Mouse (Mus musculus) forebrain, embryonic 12.5 days (tissue): ENCODE measurements around the gene Polr2h. TPM values are rescaled to one million over a fixed set of nuclear protein-coding genes. Genes with fewer than 3 reads are reported as not detected.
"Not testable (repeated sequence)": the region's sequence is repeated elsewhere in the genome, so short reads cannot be mapped to it uniquely, and the experiment has no call there.

Source experiments
- ATAC-seq: fragments of 200-750 bp; cut with Nextera tagmentation; 2 replicates; pipeline ENCODE4 v1.8.0; 2017; ENCODE audit warnings: moderate TSS enrichment; ENCODE audit not compliant: low FRiP score
- H3K27ac ChIP-seq: fragments of 300-500 bp; sonication (generic); 2 replicates; pipeline ENCODE4 v1.5.1; 2016; ENCODE audit warnings: mild to moderate bottlenecking
- H3K27me3 ChIP-seq: fragments of 300-500 bp; sonication (generic); 2 replicates; pipeline ENCODE4 v1.6.1; 2016; ENCODE audit warnings: mild to moderate bottlenecking
- H3K36me3 ChIP-seq: fragments of 300-500 bp; sonication (generic); replicated peaks from 2 replicates; pipeline ENCODE4 v1.6.1; 2016; ENCODE audit warnings: mild to moderate bottlenecking
- H3K4me1 ChIP-seq: fragments of 300-500 bp; sonication (generic); 2 replicates; pipeline ENCODE4 v1.6.1; 2016
- H3K4me2 ChIP-seq: fragments of 300-500 bp; sonication (generic); 2 replicates; pipeline ENCODE4 v1.6.1; 2016; ENCODE audit warnings: mild to moderate bottlenecking, moderate library complexity
- H3K4me3 ChIP-seq: fragments of 300-500 bp; sonication (generic); replicated peaks from 2 replicates; pipeline ENCODE4 v1.5.1; 2016; ENCODE audit warnings: mild to moderate bottlenecking
- H3K9ac ChIP-seq: fragments of 300-500 bp; sonication (generic); 2 replicates; pipeline ENCODE4 v1.6.1; 2016; ENCODE audit warnings: mild to moderate bottlenecking
- H3K9me3 ChIP-seq: fragments of 300-500 bp; sonication (generic); 2 replicates; pipeline ENCODE4 v1.6.1; 2016
- WGBS: fragments of 180-500 bp; shearing (Covaris S2); methylation state at CpG from one replicate; pipeline ENCODE4 v1.1.7; 2016; 5-methylcytosine and 5-hydroxymethylcytosine counted together
- polyA plus RNA-seq: library from polyadenylated mRNA; unstranded; fragments of >200 nt; fragmentation: Nextera tagmentation; extraction: Ambion mirVana; gene quantifications from 2 replicates; pipeline ENCODE4 v1.2.1, GENCODE M21; 2016

The Polr2h gene
- 85.7 and 94.0 TPM in 2 replicates for polyA plus RNA-seq

DNA sequence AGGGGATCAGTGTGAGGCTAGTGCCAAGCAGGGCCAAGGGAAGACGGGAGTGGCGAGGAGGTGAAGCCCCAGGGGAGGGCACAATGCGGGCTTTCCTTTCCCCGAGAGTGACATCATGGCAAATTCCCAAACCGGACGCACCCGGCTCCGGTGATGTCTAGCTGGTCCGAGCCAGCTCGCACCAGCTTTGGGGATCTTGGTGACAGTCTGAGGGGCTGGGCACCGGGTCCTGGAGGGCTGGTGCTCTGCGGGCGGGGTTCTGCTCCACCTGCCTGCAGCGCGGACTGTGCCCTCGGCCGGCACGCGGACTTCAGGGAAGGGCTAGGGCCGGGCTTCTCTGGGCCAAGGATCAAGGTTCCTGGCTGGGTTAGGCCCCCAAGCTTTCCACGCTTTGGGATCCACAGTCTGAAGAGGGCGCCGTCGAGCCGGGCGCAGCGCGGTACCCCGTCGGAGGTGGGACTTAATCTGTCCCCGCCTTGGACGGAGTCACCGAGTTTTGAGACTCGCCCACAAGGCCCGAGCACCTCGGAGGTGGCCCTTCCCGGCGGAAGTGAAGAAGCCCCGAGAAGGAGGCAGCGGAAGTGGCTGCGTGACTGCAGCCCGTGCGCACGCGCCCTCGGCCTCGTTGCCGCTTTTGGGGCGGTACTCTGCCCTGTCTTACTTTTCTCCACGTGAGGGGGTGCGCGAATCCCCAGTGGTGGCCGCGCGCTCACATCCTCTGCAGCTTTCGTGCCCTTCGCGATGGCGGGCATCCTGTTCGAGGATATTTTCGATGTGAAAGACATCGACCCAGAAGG is at the start of gene Polr2h, which contains the start of gene Clcn2:
TSS of gene Polr2h (plus strand) at position 485 of the 797 bp plus-strand sequence.
TSS of gene Clcn2 (minus strand) at position 566 of the 797 bp plus-strand sequence.
- peak within 1 kb of the TSS; percentile 65 for H3K4me3 ChIP-seq
- peak; percentile 81 for ATAC-seq
- H3K9me3 ChIP-seq: no peaks in the 10 kb centered on the region
- H3K4me2 ChIP-seq: peak within 1 kb of the TSS; percentile 86
- no peaks in the 10 kb centered on the region for H3K27me3 ChIP-seq
- H3K36me3 ChIP-seq: peaks cover 23% of the 10 kb centered on the region
- H3K27ac ChIP-seq: peak within 1 kb of the TSS; percentile 92
- peak within 1 kb of the TSS; percentile 75 for H3K9ac ChIP-seq
- WGBS: under 1% methylated on average over 62 of the region's 62 CpGs
- peaks cover 43% of the 10 kb centered on the region for H3K4me1 ChIP-seq

DNA sequence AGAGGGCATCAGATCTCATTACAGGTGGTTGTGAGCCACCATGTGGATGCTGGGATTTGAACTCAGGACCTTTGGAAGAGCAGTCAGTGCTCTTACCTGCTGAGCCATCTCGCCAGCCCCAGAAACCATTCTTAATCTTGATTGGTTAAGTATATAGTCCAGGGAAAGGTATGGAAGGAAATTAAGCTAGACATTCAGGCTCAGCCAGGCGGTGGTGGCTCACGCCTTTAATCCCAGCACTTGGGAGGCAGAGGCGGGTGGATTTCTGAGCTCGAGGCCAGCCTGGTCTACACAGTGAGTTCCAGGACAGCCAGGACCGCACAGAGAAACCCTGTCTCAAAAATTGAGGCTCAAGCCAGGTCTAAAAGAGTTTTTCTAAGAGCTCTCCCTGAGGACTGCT is 49.5 kb upstream of the Polr2h start, which contains the start of gene Eif4g1:
TSS of gene Eif4g1 (plus strand) at position 301 of the 400 bp plus-strand sequence.
- WGBS: 89% methylated on average over 5 of the region's 6 CpGs
- not testable (repeated sequence) for H3K4me3 ChIP-seq, H3K4me1 ChIP-seq, ATAC-seq, H3K9me3 ChIP-seq, H3K27ac ChIP-seq, H3K9ac ChIP-seq, H3K27me3 ChIP-seq, H3K4me2 ChIP-seq
- peaks cover 10% of the 10 kb centered on the region for H3K36me3 ChIP-seq

DNA sequence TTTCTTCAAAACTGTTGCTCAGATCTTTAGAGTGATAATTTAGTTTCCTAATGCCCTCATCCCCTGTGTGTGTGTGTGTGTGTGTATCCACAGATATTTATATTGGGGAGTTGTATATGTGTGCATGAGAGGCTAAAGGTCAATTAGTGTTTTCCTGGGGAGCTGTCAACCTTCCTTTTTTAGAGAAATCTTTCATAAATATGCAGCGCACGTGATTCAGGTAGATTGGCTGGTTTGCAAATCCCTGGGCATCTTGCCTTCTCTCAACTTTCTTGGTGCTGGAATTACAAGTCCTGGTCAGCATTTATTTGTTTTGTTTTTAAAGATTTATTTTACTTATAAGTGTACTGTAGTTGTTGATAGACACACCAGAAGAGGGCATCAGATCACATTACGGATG is 47.2 kb upstream of the Polr2h start:
- no peak overlapping the region for H3K27ac ChIP-seq
- no peaks in the 10 kb centered on the region for H3K9me3 ChIP-seq
- peaks cover 21% of the 10 kb centered on the region for H3K4me1 ChIP-seq
- no peak overlapping the region for H3K9ac ChIP-seq
- 88% methylated on average over 3 of the region's 3 CpGs for WGBS
- H3K4me2 ChIP-seq: no peak overlapping the region
- ATAC-seq: no peak
- peaks cover 8% of the 10 kb centered on the region for H3K36me3 ChIP-seq
- H3K4me3 ChIP-seq: no peak overlapping the region
- H3K27me3 ChIP-seq: no peaks in the 10 kb centered on the region

DNA sequence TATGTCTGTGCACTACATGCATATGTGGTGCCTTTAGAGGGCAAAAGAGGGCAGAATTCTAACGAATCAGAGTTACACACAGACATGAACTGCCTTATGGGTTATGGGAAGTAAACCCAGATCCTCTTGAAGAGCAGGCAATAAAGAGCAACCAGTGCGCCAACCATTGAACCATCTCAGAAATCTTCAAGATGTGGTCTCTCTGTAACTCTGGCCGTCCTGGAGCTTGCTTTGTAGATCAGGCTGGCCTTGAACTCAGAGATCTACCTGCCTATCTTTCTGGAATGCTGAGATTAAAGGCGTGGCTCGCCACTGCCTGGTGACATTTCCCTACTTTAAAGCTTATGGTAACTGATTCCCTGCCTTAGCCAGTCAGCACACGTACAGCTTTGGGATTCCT is 45.6 kb upstream of the Polr2h start:
- Histone ChIP-seq H3K9me3 (no peaks in the 10 kb centered on the region), H3K27ac (no peak overlapping the region), H3K4me1 (peaks cover 22% of the 10 kb centered on the region), H3K27me3 (no peaks in the 10 kb centered on the region), H3K4me2 (peak overlapping the region; percentile 99), H3K4me3 (peak overlapping the region; percentile 88), H3K36me3 (peaks cover 19% of the 10 kb centered on the region), H3K9ac (no peak overlapping the region; the same call in 1 of the 2 replicates)
- 22% methylated on average over 6 of the region's 6 CpGs for WGBS
- ATAC-seq: no peak

DNA sequence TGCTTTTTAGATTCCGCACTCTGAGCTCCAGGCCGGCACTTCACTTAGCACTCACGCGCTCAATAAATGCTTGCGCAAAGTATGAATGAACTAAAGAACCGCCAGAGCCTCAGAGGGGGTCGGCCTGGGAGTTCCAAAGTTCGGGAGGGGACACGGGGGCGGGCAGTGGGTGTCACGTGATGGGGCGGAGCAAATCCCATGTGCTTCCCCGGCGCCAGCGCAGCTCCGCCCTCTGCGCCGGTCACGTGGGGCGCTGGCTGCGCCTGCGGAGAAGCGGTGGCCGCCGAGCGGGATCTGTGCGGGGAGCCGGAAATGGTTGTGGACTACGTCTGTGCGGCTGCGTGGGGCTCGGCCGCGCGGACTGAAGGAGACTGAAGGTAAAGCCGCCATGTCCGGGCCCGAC is 45.0 kb upstream of the Polr2h start:
- Histone ChIP-seq H3K27ac (peak overlapping the region; percentile 95), H3K27me3 (no peaks in the 10 kb centered on the region), H3K36me3 (peaks cover 25% of the 10 kb centered on the region), H3K4me3 (peak overlapping the region; percentile 88), H3K9me3 (no peaks in the 10 kb centered on the region), H3K4me1 (peaks cover 22% of the 10 kb centered on the region), H3K9ac (peak overlapping the region; percentile 97), H3K4me2 (peak overlapping the region; percentile 99)
- 1% methylated on average over 38 of the region's 38 CpGs for WGBS
- peak; percentile 98 for ATAC-seq

DNA sequence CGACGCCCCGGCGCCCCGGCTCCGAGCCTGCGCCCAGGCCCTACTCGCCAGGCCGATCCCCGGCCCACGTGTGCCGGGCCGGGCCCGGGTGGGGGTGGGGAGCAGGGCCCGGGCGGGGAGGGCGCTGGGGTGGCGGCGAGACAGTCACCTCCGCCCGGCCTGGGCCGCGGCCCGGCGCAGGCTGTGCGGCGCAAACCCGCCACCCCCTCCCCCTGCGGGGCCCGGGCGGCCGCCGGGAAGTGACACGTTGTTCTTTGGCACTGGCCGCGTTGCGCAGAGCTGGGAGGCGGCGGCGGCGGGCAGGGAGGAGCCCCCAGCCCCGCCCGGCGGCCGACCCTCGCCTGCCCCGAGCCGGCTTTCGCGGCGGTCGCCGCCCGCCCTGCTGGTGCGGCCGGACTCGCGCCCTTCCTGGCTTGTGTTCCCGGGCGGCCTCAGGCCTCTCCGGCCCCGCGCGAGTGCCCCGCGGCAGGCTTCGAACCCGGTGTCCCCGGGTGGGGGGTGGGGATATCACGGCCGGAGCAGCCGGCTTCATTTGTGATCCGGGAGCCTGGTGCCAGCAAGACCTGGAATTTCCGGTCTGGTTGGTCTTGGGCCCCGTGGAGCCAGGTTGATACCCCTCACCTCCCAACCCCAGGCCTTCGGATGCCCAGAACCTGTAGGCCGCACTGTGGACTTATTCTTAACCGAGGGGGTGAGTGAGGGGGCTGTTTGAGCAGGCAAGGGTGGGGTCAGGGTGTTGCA is 44.3 kb upstream of the Polr2h start:
- Histone ChIP-seq H3K4me1 (peaks cover 22% of the 10 kb centered on the region), H3K4me3 (peak overlapping the region; percentile 88), H3K27me3 (no peaks in the 10 kb centered on the region), H3K36me3 (peaks cover 31% of the 10 kb centered on the region), H3K27ac (peak overlapping the region; percentile 95), H3K9ac (peak overlapping the region; percentile 97), H3K4me2 (peak overlapping the region; percentile 99), H3K9me3 (no peaks in the 10 kb centered on the region)
- peak; percentile 80 for ATAC-seq
- under 1% methylated on average over 65 of the region's 78 CpGs for WGBS

DNA sequence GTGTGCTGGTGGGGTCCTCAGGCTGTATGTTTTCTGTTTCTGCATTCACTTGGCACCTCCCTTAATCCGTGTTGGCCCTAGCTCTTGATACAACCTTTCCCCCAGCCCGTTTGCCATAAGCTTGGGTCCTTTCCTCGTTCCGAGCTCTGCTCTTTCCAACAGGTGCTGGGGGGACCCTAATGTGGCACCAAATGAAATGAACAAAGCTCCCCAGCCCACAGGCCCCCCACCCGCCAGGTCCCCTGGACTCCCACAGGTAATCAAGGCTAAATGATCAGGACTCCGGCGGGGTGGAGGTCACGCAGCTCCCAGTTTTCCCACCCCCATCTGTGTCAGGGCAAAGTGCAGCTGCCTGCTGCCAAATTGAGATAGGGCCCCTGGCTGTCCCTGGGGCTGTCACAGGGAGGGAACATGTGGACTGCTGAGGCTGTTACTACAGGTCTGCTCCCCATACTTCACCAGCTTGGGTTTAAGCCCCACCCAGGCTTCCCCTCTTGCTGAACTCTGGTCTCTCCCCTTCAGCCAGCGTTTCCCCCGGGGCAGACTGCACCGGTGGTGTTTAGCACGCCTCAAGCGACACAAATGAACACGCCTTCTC is 43.7 kb upstream of the Polr2h start:
- H3K36me3 ChIP-seq: peaks cover 38% of the 10 kb centered on the region

DNA sequence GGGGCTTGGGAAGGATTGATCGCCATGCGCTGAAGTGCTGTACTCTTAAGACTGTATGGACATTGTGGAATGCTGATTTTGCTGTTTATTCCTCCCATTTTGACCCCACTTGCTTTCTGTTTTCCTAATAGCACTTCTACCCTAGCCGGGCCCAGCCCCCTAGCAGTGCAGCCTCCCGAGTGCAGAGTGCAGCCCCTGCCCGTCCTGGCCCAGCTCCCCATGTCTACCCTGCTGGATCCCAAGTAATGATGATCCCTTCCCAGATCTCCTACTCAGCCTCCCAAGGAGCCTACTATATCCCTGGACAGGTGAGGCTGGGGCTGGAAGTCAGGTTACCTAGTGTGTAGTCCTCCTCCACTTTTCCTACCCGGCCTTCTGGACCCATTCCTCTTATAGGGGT is 42.3 kb upstream of the Polr2h start:
- H3K4me3 ChIP-seq: no peak overlapping the region
- peaks cover 52% of the 10 kb centered on the region for H3K36me3 ChIP-seq
- 0 out of 2 replicates have a peak overlapping the region, but pooled peaks have one; percentile 99 for H3K4me2 ChIP-seq
- peaks cover 22% of the 10 kb centered on the region for H3K4me1 ChIP-seq
- H3K27me3 ChIP-seq: no peaks in the 10 kb centered on the region
- H3K27ac ChIP-seq: no peak overlapping the region
- WGBS: 92% methylated on average over 6 of the region's 6 CpGs
- no peak for ATAC-seq
- H3K9ac ChIP-seq: no peak overlapping the region
- H3K9me3 ChIP-seq: no peaks in the 10 kb centered on the region

More for the DNA sequence above, 43.7 kb upstream of the Polr2h start:
- Histone ChIP-seq H3K4me1 (peaks cover 22% of the 10 kb centered on the region), H3K27me3 (no peaks in the 10 kb centered on the region), H3K9ac (peak overlapping the region; percentile 97), H3K27ac (peak overlapping the region; percentile 95; the same call in 1 of the 2 replicates), H3K9me3 (no peaks in the 10 kb centered on the region), H3K4me3 (peak overlapping the region; percentile 88), H3K4me2 (peak overlapping the region; percentile 99)
- no peak for ATAC-seq
- WGBS: 11% methylated on average over 14 of the region's 14 CpGs

DNA sequence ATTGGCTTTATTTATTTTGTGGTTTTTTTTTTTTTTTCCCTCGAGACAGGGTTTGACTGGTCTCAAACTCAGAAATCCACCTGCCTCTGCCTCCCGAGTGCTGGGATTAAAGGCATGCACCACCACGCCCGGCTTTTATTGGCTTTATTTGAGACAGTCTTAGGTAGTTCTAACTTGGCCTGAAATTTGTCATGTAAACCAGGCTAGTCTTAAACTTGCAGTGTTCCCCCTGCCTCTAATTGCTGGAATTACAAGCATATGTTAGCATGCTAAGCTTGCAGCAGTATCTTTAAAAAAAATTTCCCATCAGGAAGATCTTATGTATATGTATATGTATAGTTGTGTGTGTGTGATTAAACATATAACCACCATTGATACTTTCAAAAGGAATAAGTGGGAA is 40.8 kb upstream of the Polr2h start:
- H3K27ac ChIP-seq: no peak overlapping the region
- H3K9me3 ChIP-seq: no peaks in the 10 kb centered on the region
- WGBS: 91% methylated on average over 4 of the region's 4 CpGs
- peaks cover 67% of the 10 kb centered on the region for H3K36me3 ChIP-seq
- H3K27me3 ChIP-seq: no peaks in the 10 kb centered on the region
- H3K4me2 ChIP-seq: no peak overlapping the region
- peaks cover 22% of the 10 kb centered on the region for H3K4me1 ChIP-seq
- no peak overlapping the region for H3K4me3 ChIP-seq
- no peak overlapping the region for H3K9ac ChIP-seq
- no peak for ATAC-seq

DNA sequence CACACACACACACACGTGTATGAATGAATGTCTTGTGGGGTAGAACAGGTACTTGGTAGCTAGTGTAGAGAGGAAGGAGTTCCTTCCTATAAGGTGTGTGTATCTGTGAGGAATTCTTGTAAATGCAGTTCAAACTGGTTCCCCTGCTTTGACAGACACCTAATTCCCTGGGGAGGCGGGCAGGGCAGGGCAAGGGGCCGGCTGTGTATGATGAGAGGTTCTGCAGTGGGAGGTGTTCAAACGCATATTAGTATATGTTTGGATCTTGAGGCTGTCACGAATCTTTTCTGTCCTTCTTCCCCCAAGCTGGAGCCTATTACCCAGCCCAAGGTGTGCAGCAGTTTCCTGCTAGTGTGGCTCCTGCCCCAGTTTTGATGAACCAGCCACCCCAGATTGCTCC is 40.1 kb upstream of the Polr2h start:
- H3K36me3 ChIP-seq: peaks cover 73% of the 10 kb centered on the region
- H3K9me3 ChIP-seq: no peaks in the 10 kb centered on the region
- no peak overlapping the region for H3K9ac ChIP-seq
- peaks cover 20% of the 10 kb centered on the region for H3K4me1 ChIP-seq
- H3K27ac ChIP-seq: no peak overlapping the region
- H3K4me3 ChIP-seq: no peak overlapping the region
- H3K4me2 ChIP-seq: no peak overlapping the region
- no peak for ATAC-seq
- 90% methylated on average over 5 of the region's 5 CpGs for WGBS
- H3K27me3 ChIP-seq: no peaks in the 10 kb centered on the region

DNA sequence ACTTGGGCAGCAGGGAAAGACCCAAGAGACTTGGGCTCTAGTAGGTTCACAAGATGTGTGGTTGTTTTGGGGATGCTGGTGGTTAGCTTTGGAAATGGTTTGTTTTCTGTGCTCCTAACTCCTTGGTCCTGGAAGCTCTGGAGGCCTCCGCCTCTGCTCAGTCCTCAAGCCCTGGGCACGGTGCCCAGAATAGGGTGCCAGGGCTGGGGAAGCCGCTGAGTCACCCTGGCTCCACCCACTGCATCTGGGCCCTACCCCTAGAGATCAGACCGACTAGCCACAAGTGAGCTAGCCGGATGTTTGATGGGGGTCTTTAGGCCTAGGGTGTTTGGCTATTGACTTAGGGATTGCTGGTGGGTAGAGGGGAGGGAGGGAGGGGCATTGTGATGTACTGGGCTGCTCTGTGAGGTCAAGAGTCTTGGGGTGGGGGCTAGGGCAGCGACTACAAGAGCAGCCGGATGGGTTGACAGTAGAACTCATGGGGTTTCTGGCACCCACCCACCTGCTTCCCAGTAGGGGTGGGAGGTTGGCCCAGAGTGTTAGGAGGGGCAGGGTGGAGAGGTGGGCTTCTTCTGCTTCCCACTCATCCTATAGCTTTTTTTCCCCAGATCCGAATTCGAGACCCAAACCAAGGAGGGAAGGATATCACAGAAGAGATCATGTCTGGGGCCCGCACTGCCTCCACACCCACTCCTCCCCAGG is 39.3 kb upstream of the Polr2h start:
- no peaks in the 10 kb centered on the region for H3K27me3 ChIP-seq
- H3K4me1 ChIP-seq: peaks cover 20% of the 10 kb centered on the region
- no peak overlapping the region for H3K9ac ChIP-seq
- no peak for ATAC-seq
- H3K4me2 ChIP-seq: no peak overlapping the region
- peaks cover 81% of the 10 kb centered on the region for H3K36me3 ChIP-seq
- H3K27ac ChIP-seq: no peak overlapping the region
- H3K4me3 ChIP-seq: no peak overlapping the region
- H3K9me3 ChIP-seq: no peaks in the 10 kb centered on the region
- WGBS: 85% methylated on average over 10 of the region's 10 CpGs
